Mouse (Mus musculus) thymus, postnatal 25 days (tissue): ENCODE measurements around the gene Ndrg4.

ENCODE experiments used
- DNase-seq: peaks from one replicate; pipeline ENCODE4 v3.0.0; 2022

Ndrg4 gene

GRCm38 (mm10) chr8:95688073-95688672 lies 11.4 kb downstream of the Ndrg4 start:
- DNase-seq, result no peak

GRCm38 (mm10) chr8:95690929-95691541 lies 14.3 kb downstream of the Ndrg4 start:
- DNase-seq, result no peak

DNA sequence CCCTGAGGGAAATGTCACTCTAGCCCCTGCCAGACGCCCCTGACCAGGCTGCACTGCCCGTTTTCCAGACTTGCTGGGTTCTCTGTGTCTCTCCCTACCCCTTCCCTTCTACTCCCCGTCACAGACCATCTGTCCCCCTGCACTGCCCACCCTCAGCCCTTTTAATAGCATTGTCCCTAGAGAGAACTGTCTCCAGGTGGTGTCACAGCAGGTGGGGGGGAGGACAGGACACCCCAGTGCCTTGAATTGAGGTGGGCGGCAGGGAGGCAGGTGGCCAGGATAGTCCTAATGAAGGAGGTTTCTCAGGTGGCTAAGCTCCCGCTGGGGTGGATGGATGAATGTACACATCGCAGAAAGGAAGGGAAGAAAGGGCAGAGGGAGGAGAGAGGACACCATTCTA lies 17.9 kb downstream of the Ndrg4 start:
- DNase-seq, result no peak

DNA sequence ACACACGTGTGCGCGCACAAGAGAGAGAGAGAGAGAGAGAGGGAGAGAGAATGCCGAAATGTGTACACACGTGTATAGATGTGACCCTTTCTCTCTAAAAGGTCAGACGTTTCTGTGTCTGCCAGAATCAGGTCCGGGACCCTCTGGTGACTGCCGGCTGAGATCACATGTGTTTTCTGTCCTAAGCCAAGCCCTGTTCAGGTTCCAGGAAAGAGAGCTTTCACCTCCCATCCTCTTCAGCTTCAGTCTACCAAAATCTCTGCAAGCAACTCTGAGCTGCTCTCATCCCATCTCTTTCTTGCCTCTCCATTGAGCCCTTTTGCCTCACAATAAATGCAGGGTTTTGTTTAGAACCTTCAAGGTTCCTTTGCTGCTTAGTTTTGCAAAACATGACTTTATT lies 19.9 kb downstream of the Ndrg4 start:
- DNase-seq, result no peak

- peak; percentile 82 for DNase-seq
Observed at GRCm38 (mm10) chr8:95697128-95697527, 20.3 kb downstream of the Ndrg4 start.

DNA sequence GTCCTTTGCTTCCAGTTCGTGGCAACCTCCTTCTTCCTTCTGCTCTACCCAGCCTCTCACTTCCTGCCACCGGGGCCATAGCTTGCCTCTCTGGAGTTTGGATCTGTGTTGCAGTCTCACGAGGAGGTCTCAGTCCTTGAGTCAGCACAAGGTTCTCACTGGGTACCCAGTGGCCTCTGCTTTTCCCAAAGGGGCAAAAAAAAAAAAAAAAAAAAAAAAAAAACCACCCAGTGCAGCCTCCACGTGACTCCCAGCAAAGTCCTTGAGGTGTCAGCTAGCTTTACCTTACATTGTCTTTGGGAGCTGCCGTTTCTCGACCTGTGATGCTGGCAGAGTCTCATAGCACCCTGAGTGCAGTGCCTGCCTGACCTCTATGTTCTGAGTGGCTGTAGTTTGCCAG lies 21.4 kb downstream of the Ndrg4 start:
- no peak for DNase-seq

GRCm38 (mm10) chr8:95700282-95700681 lies 23.5 kb downstream of the Ndrg4 start:
- no peak for DNase-seq

DNA sequence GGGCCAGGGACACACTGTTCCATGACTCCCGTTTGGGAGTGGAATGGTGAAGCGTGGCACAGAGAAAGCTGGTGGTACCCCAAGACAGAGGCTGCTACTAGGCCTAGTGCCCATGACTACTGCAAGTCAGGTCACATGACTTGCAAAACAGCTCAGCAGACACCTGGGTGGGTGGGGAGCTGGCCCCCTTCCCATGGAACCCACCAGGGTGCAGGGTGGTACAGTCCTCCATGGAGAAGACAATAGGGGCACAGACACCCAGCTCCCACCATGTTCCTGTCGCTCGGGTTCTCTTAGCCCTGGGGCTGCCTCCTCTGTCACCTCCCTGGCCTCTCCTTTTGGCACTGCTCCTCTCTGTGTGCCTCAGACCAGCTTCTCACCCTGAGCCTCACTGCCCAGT lies 25.0 kb downstream of the Ndrg4 start:
- DNase-seq, result no peak

GRCm38 (mm10) chr8:95702480-95703446 lies 26.0 kb downstream of the Ndrg4 start:
- peak; percentile 85 for DNase-seq

GRCm38 (mm10) chr8:95703461-95704260 lies 26.9 kb downstream of the Ndrg4 start:
- DNase-seq, result no peak

DNA sequence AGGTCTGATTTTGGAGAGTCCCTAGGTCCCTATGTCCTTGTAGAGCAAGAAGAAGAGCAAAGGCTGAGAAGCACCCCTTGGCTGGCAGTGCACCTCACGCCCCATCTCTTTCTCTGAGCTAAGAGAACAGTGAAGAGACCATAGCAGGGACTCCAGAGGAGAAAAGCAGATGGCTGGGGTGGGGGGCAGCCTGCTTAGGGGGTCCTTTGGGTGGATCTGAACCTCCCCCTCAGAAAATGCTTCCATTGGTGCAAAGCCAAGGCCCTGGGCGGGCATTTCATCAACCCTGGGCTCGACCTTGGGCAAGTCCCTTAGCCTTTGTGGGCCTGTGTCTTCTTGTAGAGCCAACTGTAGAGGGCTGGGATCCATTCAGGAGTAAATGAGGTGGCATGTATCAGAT lies 27.8 kb downstream of the Ndrg4 start:
- DNase-seq, result no peak

DNA sequence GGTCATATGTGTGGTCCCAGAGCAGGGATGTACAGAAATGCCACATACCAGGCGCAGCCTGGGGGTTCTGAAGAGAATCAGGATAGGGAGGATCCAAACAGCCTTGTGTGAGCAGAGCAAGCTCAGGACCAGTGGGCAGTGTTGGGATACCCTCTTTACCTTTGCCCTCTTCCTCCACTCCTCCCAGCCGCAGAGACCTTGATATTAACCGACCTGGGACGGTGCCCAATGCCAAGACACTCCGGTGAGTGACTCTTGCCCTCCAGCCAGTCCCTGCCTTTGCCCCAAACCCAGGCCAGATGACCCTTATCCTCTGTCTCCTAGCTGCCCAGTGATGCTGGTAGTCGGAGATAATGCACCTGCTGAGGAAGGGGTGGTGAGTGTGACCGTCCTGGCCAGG lies 32.8 kb downstream of the Ndrg4 start:
- no peak for DNase-seq

GRCm38 (mm10) chr8:95711029-95711428 lies 34.2 kb downstream of the Ndrg4 start:
- no peak for DNase-seq

- no peak for DNase-seq
Observed at GRCm38 (mm10) chr8:95712395-95712794, 35.6 kb downstream of the Ndrg4 start.

DNA sequence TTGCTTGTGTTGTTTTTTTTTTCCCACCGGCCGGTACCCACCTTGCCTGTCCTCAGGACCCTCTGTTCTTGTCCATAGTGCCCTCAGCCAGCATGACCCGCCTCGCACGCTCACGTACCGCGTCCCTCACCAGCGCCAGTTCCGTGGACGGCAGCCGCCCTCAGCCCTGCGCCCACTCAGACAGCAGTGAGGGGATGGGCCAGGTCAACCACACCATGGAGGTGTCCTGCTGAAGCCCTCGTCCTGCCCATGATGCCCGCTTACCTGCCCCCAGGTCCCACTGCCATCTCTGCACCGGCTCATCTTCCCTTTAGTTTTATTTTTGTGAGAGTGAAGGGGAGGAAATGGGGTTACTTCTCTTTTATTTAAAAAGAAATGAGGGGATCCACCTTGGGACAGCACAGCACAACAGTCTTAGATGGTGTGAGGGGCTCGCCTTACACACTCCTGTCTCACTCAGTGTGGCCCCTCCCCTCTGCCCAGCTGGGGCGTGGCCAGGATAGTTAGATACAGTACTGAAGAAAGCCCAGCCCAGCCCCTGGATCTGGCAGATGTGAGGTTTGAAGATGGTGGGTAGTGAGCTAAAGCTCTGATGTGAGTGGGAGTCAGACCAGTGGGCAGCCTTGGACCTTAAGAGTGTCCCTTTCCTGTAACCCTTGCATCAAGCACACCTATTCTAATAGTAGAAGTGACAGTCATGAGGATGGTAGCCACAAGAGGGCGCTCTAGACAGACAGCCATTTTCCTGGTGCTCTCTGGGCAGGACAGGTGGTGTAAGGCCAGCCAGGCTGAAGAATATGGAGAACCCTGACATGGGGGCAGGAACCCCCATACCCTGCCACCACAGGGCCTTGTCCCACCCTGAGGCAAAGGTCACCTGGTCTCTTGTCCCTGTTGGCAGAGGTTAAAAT lies 36.6 kb downstream of the Ndrg4 start:
- DNase-seq, result peak; percentile 76

- DNase-seq, result no peak
Observed at GRCm38 (mm10) chr8:95714367-95714766, 37.6 kb downstream of the Ndrg4 start.

DNA sequence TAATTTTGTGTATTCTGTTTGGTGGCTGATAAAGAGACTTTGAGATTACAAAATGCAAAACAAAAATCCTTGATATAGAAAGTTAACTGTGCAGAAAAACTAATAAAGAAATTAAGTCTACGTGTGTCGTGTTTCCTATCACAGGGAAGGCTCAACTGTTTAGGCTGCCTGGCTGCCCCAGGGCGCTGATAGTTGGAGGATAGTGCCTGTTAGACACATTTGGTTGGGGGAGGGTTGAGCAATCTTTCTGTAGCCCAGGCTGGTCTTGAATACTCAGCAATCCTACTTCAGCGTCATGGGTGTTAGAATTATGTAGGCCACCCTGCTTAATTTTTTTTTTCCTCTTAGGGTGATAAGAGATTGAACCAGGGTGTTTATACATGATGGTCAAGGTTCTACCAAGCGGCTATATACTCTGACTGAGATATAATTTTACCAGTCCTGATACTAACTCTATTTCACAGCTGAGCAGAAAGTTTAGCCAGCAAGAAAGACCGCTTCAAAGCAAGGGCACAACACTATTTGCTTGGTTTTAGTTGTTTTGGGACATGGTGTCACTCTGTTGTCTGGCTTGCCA lies 38.1 kb downstream of the Ndrg4 start:
- DNase-seq, result no peak

DNA sequence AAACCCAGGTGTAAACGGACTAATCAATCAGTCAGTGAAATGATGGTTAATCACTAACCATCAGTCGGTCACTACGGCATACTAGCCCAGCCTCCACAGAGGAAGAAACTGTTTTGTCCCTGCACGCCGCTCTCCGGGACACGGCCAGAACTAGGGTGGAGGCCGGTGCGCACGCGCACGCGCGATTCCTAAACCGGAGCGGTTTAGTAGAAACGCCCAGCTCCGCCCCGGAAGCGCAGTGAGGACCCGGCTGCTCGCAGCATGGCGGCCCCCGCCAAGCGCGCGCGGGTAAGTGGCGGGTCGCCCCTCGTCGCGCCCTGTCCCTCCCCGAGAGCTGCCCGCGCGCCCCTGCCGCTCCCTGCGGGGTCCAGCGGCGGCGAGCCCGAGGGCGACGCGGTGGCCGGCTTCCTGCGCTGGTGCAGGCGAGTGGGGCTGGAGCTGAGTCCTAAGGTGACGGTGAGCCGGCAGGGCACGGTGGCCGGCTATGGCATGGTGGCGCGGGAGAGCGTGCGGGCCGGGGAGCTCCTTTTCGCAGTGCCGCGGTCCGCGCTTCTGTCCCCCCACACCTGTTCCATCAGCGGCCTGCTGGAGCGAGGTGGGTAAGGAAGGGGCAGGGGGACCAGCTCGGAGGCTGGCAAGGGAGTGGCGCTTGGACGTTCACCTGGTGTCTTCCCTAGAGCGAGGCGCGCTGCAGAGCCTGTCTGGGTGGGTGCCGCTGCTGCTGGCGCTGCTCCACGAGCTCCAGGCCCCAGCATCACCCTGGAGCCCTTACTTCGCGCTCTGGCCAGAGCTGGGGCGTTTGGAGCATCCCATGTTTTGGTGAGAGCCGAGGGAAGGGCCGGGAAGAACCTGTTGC lies 39.1 kb downstream of the Ndrg4 start, which contains the start of gene Setd6:
TSS of gene Setd6 (plus strand) at position 206 of the 856 bp plus-strand sequence.
- DNase-seq, result peak; percentile 85

- no peak for DNase-seq
Observed at GRCm38 (mm10) chr8:95716546-95717335, 40.0 kb downstream of the Ndrg4 start.

- no peak for DNase-seq
Observed at GRCm38 (mm10) chr8:95727625-95728024, 50.8 kb downstream of the Ndrg4 start.
